Mouse (Mus musculus) urinary bladder, postnatal 36 days (tissue): Measurements from ENCODE around the gene Qk.

Experiments used
- DNase-seq, 2 experiments: peaks; one replicate each; pipeline ENCODE4 v3.0.0; 2022; ENCODE audit warnings: low spot score in 2 of 2, mixed read lengths in 1 of 2

The Qk gene

DNA sequence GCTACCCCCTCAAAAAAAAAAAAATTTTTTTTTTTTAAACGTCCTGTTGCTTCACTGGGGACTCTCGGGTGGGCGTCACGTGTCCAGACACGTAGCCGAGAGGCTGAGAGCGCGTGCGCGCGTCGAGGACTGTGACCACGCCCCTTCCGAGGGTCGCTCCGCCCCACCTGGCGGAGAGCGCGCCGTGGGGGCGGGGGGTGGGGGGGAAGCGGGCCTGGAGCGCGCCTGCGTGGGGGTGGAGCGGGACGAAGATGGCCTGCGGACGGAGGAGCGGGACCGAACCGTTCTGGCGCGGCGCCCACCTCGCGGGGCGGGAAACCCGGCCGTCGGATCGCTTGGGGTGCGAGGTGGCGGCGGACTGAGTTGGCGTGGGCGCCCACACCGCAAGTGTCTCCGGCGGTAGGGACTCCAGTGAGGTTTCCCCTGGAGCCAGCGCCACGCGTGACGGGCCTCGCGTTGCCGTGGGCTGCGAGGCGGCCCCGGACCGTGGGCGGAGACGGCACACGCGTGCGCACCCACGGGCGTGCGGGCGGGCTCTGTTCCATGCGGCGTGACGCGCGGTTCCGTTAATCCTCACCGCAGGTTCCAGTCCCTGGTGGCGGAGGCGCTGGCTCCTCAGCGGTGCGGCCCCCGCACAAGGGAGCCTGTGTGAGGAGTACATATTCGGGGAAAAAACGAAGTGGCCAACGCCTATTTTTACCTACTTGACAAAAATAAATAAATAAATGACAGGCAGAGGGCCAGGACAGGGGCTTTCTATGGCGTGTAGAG lies at the start of gene Qk:
Gene Qk, minus strand, starts transcription at position 170 of the 771 bp plus-strand sequence.
- peak; percentile 89 to 92 for DNase-seq

DNA sequence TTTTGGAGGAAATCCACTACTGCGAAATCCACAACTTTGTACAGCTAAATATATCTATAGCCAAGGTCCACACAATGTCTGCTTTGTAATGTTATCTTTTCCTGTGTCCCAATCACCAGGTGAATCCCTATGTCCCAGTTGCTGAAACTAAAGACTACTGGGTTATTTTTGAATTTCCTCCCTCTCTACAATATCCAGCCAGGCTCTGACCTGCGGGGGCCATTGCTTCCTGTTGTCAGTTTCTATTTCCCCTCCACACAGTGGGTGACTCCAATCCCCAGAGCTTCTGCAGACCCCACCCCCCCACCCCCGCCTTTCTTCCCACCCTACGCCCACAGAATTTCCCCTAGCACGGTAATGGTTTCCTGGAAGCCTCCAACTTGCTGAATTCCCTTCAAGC lies 47.4 kb upstream of the Qk start:
- no peak for DNase-seq

DNA sequence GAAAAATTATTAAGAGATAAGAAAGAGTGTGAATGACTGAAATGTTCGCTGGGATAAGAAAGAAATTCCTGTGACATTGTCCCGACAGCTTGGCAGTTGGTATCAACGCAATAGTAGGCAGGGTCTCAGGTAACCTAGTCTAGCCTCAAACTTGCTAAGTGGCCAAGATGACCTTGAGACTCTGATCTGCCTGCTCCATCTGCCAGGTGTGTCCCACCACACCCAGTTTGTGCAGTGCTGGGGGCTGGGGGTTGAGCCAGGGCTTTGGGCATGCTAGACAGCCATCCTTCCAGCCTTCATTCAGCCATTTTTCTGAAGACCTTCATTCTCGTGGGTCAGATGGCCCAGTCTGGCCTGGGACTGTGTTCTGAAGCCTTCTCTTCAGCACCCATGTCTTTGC lies 46.9 kb upstream of the Qk start:
- DNase-seq, result no peak

DNA sequence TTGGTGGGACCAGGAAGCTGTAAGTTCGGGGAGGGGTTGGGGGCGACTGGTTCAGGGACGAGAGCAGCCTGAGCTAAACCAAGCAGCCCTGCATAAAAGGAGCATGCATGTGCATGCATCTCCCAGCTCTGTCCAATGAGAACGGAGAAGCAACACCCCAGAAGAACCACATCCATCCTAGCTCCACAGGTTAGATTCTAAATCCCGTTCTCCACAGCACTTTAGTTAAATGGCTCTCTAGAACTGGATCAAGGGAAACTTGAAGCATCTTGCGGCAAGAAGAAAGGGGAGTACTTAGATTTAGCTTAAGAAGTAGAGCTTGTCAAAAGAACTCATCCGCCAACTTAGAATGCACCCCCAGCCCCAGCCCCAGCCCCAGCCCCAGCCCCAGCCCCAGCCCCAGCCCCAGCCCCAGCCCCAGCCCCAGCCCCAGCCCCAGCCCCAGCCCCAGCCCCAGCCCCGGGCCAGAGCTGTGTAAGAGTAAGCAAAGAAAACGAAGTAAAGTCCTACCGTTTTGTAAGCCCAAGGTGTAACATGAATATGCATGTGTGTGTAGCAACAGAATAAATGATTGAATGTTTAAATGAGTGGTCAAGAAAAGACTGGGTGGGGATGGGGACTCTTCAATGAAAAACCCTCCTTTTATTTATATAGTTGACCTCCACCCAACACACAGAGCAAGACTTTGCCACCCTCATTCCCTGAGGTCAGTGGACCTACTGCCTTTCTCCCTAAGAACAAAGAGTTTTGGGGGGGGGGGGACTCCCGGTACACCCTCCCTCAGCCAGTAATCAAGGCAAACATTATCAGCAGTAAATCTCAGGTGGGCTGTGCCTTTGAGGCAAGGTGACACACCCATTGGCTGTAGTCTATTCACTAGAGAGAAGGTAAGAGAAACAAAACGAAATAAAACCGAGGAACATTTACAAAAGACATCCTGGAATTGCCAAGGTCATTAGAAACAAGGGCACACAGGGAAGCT lies 46.1 kb upstream of the Qk start:
- DNase-seq, result no peak

DNA sequence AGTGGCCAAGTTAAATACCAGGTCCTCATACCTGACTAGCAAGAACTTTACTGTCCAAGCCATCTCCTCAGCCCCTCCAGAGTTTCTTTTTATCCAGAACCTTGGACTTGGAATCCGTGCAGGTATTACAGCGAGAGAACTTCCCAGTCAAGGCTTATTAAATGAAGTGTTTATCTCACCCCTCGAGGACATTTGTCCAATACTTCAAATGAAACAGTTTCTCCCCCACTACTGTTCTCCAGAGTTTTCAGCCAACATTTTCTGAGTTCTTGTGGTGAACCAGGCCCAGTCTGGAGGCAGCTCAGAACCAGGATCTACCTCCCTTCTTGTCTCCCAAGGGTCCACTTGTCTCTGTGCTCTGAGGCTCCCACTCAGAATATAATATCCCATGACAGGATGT lies 43.5 kb upstream of the Qk start:
- no peak for DNase-seq

DNA sequence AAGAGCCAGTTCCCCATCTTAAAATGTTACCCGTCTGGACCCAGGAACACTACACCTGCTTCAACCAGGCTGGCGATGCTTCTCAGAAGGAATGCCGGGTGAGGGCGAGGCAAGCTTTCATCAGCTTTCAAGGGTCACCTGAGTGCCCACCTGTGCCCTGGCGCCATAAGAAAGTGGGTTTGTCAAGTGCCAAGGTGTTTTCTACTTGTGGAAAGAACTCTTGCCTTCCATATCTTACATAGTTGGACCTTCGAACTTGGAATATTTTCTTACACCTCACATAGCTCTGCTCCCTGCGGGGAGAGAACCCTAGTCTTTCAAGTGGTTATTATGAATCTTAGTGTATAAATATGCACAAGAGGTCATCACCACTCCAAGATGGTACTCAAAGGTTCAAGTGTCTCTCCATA lies 42.2 kb upstream of the Qk start:
- no peak for DNase-seq

DNA sequence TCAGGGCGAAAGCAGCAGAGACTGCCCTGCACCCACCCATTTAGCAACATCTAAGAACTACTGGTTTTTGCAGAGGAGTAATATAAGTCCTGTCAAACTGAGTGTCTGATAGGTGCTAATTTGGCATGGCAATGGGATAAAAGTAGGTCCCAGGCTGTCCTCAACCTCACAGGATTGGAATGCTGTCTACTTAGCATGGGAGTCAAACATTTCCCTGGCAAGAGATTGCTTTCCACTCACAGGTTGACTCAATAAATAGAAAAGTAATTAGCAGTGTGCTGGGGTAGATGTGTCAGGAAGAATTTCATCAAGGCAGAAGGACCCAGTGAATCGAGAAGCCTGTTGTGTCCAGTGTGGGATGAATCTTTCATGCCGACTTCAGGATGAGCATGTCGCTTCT lies 41.1 kb upstream of the Qk start:
- no peak for DNase-seq

DNA sequence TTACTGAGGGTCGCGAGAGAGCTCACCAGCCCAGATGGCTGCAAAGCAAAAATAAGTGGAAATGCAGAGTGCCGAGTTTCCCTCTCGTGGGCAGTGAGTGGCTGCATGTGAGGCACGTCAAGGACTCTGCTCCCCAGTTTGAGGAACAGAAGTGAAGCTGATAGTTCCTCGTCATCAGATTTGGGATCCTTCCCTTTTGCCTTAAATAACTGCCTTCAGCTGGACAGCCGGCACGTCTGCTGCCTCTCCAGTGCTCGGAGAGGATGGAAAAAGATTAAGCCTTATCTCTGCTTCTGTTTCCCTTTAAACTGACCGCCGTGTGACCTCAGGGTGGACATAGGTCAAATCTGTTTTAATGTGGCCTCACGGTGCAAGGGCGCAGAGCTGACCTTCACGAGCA lies 39.8 kb upstream of the Qk start:
- no peak for DNase-seq

DNA sequence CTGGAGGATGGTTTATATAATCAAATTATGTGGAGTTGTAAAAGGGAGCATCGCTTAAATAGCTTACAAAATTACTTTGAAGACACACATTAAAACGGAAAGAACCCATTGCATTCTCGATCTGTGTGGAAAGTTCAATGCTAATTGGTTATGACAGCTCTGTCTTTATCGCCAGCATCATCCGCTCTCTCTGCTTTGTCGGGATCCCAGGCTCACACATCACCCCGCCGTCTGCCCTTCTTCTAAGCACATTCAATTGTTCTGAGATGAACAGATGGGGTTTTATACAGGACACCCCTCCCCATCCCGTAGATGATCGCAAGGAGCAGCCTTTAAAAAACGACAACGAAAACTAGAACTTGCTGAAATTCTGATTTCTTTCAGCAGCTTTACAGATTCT lies 37.7 kb upstream of the Qk start:
- DNase-seq, result no peak

DNA sequence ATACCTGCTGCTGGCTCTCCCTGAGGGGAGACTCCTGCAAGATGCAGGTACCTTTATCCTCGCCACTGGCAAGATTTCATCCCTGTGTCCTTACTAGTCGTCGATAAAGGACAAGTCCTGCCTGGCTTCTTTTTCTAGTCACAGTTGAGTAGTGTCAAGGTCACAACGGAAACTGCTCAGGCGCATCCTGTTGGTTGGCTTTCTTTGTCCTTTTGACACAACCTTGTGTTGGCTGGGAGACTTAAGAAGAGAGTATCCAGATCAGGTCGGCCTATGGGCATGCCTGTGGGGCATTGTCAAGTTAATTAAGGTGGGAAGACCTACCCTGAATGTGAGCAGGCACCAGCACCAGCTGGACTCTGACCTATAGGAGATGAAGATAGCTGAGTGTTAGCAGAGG lies 36.6 kb upstream of the Qk start:
- no peak for DNase-seq

DNA sequence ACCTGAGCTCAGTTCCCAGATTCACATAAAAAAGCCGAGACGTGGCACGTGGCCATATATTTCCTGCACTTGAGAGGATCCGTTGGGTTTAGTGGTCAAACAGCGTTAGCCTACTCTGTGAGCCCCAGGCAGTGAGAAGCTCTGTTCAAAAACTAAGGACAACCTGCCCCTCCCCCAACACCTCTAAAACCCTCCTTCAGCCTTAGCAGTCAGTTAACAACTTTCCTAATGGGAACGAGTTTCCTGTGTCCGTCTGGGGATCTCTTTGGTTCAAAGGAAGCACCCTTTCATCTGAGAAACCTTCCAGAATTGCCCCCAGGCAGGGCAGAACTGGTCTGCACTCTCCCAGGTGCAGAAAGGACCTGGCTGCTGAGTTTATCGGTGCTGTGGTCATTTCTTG lies 36.1 kb upstream of the Qk start:
- no peak for DNase-seq

DNA sequence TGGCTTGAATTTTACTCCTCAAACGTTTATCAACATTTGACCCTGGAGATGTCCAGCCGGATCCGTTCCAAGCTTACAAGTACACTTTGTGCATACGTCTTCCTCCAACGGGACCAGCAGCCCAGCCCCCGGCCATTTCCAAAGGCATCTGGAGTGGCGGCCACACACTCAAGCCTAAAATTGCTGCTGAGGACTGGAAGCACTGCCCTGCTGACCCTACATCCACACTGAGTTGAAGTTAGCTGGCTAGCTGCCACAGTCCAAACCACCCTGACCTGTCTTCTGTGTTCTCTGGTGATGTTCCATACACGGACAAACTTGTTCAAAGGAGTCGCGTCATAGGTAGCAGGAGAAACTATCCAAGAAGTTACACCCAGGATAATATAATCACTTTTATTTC lies 18.6 kb upstream of the Qk start:
- no peak for DNase-seq

DNA sequence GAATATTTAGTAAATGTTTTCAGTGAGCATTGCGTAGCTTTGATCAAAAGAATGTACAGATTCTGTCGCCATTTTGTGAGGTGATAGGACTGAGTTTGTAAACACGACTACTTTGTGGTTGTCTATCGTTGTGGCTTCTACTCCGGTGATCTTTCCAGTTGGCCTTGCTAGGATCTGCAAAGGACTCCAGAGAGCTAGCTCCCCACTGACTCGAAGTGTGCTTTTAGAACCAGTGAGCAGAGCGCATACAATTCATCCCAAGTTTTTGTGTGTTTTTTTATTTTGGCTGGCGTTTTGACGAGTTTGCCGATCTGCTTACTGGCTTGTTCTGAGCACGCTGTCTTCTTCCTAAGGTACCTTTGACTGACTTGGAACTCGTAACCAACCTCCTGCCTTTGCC lies 16.9 kb upstream of the Qk start:
- no peak for DNase-seq

DNA sequence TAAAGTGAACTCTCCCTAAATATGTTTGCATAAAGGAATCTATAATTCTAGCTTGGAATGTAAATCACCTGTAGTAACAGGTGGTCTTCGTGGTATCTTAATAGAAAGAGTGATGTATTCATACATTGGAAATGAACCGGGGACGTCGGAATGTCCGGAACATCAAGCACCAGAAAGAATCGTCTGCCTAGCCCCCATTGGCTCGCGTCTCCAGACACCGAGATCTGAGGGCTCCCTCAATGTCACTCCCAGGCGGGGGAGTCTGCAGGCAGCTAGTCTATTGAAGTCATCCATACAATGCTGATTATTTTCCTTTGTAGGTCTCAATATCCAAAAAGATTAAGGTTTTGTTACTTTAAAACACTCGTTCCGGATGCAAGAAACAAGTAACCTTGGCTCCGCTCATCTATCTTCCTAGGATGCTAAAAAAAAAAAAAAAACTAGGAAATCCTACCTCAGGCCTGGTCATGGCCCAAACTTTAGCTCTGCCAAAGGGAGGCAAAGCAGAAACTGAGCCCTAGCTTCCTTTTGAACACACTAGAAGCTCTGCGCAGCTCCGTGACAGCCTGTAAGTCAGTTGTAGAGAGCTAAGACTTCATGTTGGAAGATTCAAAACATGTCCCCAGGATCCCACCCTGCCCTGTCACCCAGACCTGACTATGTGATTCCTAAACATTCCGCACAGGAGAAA lies 16.3 kb upstream of the Qk start:
- DNase-seq, result no peak

DNA sequence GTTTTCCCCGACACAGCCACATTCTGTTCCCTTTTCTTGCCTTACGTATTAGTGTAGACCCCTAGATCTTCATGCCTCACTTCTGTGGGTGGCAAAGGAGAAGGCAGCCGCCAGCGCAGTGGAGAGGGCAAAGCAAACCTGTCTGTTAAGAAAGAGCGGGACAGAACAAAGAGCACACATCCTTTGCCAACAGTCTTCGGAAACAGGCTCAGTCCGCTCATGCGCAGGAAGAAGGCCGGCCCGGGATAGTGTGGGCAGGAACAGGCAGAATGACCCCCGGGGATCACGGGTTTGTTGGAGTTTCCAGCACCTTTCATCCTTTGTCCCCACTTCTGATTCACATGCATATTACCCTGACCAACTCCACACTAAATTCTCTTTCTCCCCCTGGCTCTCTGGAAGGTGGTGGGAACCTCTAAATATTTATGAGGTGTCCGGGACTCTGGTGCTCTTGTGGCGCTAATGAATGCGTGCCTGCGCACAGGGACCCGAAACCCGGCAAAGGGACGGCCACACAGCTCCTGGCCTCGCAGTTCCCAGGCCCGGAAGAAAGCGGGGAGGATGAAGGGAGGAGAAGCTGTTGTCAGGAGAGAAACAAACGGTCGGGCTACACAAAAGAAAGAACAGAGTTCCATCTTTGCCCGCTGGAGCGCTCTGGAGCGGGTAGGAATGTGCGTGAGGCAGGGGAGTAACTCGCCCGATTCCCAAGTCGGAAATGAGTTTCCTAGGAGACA lies 15.5 kb upstream of the Qk start:
- DNase-seq, result peak; percentile 42 to 62

DNA sequence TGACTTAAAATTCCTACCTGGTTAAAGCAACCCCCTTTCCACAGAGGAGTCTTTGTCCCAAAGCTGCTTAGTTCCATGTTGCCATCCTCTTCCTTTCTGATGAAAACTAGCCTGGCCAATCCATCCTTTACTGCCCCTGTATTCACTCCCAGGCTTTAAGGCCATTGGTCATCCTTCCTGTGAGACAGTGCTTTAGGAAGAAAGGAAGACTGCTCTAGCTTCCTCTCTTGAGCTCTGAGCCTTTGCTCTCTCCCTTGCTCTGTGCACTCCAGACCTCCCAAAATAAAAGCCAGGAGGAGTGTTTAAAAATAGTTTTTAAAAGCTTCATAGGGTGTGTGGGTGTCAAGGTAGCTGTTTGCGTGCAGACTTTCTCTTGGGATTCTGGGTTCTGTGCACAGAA lies 14.8 kb upstream of the Qk start:
- DNase-seq, result no peak

DNA sequence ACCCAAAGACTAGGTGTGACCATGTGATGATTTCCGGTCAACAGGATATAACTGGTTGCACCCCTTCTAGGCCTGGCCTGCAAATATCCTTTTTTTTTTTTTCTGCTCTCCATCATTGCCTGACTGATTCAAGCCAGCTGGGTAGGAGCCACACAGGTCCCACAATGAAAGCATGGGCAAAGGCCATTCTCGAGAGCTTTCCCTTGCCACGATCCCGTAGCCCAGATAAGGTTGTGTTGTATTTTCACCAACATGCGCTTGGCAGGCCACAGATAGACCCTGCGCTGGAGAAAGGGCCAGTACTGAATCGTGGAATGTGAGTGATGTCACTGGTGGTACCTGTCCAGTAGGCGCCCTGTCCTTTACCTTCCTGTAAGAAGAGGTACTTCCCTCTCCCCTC lies 13.7 kb upstream of the Qk start:
- DNase-seq, result no peak

DNA sequence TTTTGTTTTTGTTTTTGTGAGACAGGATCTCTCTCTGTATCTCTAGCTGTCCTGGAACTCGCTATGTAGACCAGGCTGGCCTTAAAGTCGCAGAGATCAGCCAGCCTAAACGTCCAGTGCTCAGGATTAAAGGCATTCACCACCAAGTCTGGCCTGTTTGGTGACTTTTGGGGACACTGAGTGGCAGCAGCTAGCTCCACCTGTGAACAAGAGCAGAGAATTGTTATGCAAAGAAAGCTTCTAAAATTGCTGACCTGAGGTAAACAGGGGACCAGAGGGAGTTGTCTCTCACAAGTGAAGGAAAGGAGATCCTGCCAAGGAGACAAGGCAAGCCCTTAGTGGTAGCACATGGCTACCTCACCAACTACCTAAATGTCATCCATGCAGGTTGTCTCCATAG lies 12.5 kb upstream of the Qk start:
- DNase-seq, result no peak

DNA sequence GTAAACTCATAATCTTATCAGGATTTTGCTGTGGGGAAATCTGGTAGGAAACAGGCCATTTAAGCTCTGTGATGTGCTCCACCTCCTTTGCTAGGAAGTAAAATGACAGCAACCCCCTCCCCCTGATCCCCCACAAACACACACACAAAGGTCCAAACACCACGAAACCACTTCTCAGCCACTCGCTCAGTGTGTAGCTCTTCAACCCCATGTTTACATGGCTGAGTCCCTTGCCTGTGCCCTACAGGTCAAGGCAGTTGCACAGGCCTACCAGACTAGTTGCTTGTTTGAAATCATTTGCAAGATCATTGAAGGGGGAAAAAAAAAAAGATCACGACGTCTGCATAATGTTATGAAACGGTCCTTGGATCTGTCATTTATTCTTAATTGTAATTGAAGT lies 9.8 kb upstream of the Qk start:
- no peak for DNase-seq

DNA sequence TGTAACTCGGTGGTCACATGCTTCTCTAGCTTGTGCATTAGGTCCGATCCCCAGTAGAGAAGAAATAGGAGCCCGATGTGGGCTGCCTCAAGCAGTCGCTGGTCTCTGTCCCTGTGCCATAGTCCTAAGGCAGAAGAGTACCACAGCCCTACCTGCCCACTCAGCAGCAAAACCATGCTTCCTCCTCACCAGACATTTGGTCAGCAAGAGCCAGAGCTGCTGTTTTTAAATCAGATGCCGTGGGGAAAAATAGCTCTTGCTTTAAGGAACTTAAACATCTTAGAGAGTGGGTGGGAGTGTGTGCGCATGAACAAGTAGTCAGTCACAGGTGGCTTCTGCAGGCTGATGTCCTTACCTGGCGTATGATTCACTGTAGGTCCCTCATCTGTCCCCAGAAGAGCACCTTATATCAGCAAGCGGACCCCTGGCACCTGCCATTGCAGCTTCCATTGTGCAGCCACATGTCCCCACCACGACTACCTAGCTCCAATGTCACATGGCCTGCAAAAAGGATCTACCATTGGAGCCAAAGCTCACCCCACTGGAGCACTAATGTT lies 9.0 kb upstream of the Qk start:
- DNase-seq, result no peak

DNA sequence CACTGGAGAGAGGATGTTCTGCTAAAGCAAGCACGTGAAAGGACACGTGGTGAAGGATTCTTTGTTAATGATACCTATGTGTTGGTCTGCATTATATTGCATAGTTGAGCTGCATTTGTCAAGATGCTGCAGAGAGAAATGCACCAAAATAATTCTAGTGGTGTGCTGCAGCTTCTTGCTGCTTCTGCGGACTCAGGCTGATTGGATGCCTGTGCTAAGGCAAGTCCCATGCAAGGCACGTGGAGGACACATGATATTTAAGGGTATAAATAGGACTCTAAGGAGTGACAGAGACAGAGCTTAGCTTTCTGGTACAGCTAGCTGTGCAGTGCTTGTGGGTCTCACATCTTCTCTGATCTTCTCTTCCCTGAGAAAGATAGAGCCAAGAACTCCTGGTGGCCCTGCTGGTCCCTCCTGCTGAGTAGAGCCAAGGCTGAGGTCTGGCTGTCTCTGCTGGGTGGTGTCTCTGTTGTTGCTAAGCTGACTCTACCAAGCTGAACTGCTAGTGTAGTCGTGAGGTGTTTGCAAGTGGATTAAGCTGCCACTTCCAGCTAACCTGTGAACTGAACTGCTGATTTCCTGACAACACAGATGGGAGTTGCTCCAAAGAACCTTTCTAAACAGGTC lies 8.0 kb upstream of the Qk start:
- DNase-seq, result no peak
